Mouse (Mus musculus) embryo, embryonic 10 days (tissue): ENCODE measurements around the gene Omt2a.
"Not testable (repeated sequence)": the region's sequence is repeated elsewhere in the genome, so short reads cannot be mapped to it uniquely, and the experiment has no call there.

Source experiments
- DNase-seq: peaks from one replicate; pipeline ENCODE4 v3.0.0-alpha.2; 2015; ENCODE audit warnings: low spot score

The Omt2a gene

GRCm38 (mm10) chr9:78314696-78315095 is at the start of gene Omt2a:
Gene Omt2a (minus strand): TSS chr9:78314796.
- no peak for DNase-seq

DNA sequence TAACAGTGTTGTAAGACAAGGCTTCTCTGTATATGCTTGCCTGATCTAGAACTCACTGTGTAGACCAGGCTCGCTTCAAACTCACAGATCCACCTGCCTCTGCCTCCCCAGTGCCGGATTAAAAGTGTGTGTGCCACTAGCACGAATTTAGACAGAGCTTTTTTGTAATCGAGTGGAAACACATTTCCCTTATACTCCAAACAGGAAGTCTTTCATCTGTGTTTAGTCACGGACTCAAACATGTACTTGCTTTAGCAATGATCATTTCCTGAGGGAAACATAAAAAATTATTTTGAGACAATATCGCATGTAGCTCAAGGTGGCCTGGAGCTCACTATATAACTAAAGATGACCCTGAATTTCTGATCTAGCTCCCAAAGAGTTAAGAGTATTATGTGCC is 48.8 kb upstream of the Omt2a start:
- DNase-seq: no peak

- DNase-seq: no peak
These were observed 45.9 kb upstream of the Omt2a start for GRCm38 (mm10) chr9:78360484-78360872.

DNA sequence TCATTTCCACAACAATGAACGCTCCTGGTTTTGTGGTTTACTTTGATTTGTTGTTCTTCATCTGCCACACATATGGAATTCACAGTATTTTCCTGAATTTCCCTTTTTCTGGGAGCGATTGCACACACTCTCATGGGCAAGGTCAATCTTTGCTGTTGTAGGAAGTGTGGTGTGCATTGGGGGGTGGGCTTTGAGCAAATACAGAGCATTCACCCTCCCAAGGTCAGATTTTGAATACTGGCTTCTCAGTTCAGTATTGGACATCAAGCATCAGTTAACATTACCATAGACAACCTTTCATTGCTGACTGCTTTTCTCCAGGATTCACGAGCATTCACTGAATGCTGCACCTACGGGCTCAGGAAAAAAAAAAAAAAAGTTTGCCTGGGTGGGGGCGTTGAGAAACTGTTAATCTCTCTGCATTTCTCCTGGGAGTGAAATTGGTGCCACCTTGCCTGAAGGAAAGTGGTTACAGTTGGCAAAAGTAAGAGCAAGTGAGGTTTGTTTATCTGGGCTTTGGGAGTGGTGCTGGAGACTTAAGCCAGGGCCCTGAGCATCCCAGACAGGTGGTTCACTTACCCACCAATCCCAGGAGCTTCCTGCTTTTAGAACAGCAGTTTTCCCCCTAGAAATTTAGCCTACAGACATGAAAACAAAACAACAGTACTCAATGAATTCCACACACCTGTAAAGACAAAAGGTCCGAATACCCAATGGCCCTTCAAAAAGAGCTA is 45.3 kb upstream of the Omt2a start:
- DNase-seq: no peak

GRCm38 (mm10) chr9:78358053-78358452 is 43.5 kb upstream of the Omt2a start:
- DNase-seq: peak; percentile 89

DNA sequence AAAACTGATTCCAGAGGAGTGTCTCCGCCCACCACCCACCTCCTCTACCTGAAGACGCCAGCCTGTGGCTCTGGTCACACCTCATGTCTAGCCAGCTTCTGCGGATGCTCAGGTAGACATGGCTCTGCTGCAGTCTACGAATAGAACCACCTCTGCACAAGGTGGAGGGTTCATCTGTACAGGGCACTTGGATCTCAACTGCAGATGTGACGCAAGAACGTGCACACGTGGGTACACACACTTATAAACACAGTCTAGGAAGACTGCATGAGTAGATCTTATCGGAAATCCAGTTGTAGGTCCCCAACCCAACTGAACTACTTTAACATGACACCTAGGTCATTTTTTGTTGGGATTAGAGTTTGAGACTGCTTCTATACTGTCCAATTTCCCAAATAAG is 41.0 kb upstream of the Omt2a start, which contains the start of gene Gsta2:
Gene Gsta2 (minus strand): TSS at position 178 of the 400 bp plus-strand sequence.
- no peak for DNase-seq

DNA sequence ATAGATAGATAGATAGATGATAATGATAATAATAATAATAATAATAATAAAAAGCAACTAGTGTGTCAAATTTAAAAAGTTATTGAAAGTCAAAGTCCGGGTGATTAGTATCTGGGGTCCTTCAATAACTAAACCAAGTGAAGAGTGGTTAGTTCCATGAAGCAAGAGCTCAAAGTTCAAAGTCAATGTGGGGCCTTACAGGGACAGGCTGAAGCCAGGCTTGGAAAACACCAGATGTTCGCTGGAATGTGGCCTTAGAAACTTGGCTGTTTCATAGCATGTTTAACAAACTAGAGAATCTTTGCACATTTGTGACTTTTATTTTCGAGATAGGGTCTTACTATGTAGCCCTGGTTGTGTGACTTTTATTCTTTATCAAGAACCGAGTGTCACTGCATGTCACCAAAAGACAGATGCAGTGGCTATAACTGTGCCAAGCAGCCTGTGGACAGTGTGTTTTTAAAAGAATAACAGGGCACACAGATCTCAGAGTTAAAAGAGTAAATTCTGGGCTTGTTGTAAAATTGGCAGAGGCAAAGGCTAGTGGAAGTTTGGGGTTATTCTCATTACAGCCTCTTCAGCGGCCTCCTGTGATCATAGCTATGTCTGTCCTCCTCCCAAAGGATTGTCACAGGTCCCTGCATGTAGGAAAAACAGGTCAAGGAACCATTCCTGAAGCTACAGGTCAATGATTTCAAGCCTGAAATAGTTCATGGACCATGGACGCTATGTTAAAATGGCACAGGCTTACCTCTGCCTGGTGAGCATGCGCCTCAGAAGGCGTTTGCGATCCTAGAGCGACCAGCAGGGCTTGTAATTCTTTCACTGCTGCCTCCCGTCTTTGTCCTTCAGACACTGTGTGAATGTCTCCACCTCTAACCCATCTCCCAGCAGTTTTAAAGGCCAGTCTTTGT is 40.3 kb upstream of the Omt2a start:
- no peak for DNase-seq

- no peak for DNase-seq
These were observed 37.1 kb upstream of the Omt2a start for GRCm38 (mm10) chr9:78351504-78352220.

GRCm38 (mm10) chr9:78350007-78350406 is 35.4 kb upstream of the Omt2a start:
- not testable (repeated sequence) for DNase-seq

DNA sequence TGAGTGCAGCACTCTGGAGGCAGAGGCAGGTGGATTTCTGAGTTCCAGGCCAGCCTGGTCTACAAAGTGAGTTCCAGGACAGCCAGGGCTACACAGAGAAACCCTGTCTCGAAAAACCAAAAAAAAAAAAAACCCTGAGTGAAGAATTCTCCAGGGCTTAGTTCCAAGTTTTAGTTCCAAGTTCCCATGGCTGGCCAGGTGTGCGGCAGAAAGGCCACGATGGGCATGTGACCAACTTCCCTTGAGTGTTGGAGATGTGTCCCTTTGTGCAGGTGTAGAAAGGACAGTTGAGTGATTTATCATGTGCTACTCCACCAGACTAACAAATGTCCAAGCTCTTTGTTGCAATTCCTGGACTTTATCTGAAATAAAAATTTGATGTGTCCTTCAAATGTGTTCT is 34.5 kb upstream of the Omt2a start:
- not testable (repeated sequence) for DNase-seq

DNA sequence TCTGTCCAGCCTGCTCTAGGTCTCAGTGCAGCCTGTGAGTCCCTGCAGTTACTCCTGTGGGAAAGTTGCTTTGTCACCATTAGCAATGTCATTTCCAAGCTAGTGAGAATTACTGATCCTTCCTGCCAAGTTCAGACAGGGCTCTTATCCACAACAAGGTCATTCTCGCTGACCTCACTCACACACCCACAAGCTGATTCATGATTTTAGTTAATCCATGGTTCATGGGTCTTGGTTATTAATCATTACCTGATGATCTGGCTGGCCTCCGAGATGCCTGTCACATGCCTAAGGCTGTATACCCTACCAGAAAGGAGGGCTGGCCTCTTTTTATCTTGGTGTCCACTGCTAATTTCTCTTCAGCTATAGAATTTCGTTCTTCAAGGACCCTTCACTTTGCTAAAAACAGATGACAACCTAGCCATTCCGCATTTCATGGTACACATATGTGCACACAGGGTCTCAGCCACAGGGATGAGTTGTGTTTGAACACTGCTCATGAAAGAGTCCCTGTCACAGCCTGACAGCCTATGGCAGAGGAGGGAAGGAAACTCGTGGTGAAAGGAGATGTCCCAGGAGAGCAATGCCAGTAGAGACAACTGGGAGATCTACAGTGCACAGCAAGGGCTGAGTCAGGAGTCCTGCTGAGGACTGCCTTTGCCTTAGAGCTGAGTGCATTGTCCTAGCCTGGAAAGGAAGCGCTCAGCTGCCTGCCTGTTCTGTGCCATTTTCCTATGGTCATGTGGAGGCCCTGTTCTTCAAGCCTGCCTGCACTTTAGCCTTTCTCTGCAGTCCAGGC is 33.8 kb upstream of the Omt2a start:
- DNase-seq: not testable (repeated sequence)

DNA sequence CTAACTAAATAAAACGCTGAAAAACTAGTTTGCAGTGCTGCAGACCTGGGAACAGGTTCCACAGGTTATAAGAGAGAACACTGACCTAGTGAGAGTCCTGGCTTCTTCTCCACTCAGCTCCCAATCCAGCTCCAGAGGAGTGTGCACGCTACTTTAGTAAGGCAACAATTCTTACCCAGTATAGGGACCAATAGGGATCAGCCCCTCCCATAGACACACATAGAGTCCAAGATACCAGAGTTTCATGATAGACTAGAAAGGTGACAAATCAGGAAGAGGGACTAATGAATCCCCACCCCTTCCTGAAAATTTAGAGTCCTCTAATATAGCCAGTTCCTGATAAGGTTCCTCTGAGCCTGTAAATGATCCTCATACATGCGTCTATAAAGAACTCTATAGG is 32.4 kb upstream of the Omt2a start:
- DNase-seq: no peak

- DNase-seq: not testable (repeated sequence)
These were observed 30.6 kb upstream of the Omt2a start for GRCm38 (mm10) chr9:78345235-78345634.

DNA sequence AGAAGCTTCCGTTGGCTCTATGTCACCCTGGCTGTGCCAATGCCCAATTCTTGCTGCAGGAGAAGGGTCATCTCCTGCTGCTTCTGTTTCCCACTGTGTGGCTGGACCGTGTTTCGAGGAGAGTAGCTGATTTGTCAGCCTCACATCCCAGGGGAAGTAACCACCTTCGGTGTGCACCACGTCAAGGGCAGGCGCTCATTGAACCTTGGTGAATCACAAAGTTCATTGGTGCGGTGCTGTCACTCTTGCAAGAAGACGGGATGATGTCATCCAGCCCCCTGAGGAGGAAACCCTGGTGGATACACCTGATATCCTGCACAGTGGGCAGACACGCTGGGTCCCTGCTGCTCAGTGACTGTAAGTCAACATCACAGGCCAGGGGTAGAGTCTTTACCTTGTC is 28.5 kb upstream of the Omt2a start:
- DNase-seq: not testable (repeated sequence)

- not testable (repeated sequence) for DNase-seq
These were observed 27.9 kb upstream of the Omt2a start for GRCm38 (mm10) chr9:78342494-78342893.

GRCm38 (mm10) chr9:78340324-78340723 is 25.7 kb upstream of the Omt2a start:
- peak; percentile 64 for DNase-seq

GRCm38 (mm10) chr9:78337050-78337449 is 22.5 kb upstream of the Omt2a start:
- DNase-seq: not testable (repeated sequence)

DNA sequence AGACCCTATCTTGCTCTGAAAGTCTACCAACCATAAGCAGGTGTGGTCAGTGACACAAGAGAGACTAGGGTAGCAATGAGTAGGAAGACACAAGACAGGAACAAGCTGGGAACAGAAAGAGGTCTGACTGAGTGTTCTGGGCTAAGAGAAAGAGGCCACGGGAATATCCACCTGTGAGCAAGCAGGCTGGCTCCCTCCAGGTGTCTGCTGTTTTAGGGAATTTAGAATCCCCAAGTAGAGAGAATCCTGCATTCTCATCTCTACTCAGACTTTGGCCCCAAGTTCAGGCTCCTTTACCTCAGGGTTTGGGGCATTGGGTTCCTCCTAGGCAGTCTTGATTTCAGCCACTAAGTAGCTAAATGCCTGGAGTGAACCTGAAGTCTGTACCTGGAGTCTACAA is 12.7 kb upstream of the Omt2a start, which contains the start of gene Omt2b:
Gene Omt2b (plus strand): TSS at position 301 of the 400 bp plus-strand sequence.
- not testable (repeated sequence) for DNase-seq

- DNase-seq: peak; percentile 11
These were observed 4.9 kb upstream of the Omt2a start for GRCm38 (mm10) chr9:78319499-78319898.

DNA sequence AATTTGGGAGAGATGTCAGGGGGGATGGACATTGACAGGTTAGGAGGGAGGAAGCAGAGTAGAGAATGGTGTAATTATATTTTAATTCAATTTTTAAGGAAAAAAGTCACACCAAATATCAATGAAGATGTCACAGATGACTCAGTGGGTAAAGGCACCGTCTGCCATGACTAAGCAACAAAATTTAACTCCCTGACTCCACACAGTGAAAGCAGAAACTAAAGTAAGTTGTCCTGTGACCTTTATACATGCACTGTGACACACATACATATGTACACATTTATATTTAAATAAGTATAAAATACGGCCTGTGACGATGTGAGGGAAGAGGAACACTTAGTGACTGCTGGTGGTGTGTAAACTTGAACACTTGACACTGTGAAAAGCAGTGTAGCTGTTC is 6.5 kb downstream of the Omt2a start:
- not testable (repeated sequence) for DNase-seq

GRCm38 (mm10) chr9:78299143-78299542 is 15.5 kb downstream of the Omt2a start:
- DNase-seq: not testable (repeated sequence)
